Mouse (Mus musculus): ENCODE results near the gene Car3.

Car3 gene

GRCm38 (mm10) chr3:14907271-14907670, 44.0 kb downstream of the Car3 start:
- DNase-seq (ENCODE audit: low read depth, low spot score) = no peak

DNA sequence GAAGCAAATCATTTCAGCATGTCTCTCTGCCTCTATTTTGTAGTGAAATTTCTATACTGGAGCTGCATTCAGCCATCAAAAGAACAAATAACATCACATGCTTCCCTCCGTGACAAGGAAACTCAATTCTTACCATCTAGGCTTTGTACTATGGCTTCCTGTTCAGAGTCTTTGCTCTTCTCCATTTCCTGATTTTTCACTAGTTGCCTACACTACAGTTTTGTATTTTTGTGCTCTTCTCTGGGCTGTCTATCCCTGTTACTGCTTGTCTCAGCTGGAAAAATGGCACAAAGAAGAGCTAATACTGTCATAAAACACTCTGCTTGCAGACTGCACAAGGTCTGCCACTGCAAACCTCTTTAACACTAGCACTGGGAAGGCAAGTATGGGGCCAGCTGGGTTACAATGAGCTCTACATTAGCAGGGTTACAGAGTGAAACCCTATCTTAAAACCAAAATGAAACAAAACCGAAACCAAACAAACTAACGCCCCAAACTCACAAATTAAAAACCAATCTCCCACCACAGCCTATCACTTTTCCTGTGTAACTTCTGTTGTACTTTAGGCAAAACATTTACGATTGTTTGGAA, 48.8 kb downstream of the Car3 start:
- no peak for DNase-seq (ENCODE audit: low read depth, low spot score)

GRCm38 (mm10) chr3:14913774-14914173, 50.5 kb downstream of the Car3 start:
- no peak for DNase-seq (ENCODE audit: low read depth, low spot score)

- DNase-seq (ENCODE audit: low read depth, low spot score) = no peak
Observed at GRCm38 (mm10) chr3:14915355-14915754, 52.0 kb downstream of the Car3 start.

GRCm38 (mm10) chr3:14917261-14917660, 53.9 kb downstream of the Car3 start:
- DNase-seq (ENCODE audit: low read depth, low spot score) = peak; percentile 12

Data from telencephalon, adult 2 months (tissue).